Mouse (Mus musculus): Measurements from ENCODE around the gene Mrpl35.

- no peak for TF ChIP-seq CTCF (IDR thresholded peaks at IDR 0.05; ENCODE audit: extremely low read depth, insufficient read length, insufficient replicate concordance, low read depth, low read length)
- no peak for TF ChIP-seq POLR2A (IDR thresholded peaks at IDR 0.05; ENCODE audit: low read depth, low read length)
Observed at GRCm38 (mm10) chr6:71772636-71773208, 54.0 kb downstream of the Mrpl35 start.

All from small intestine, adult 2 months (tissue).